Mouse (Mus musculus): ENCODE results near the gene Olfr402. TPM values are rescaled to one million over a fixed set of nuclear protein-coding genes. Genes with fewer than 3 reads are reported as not detected.
"Not testable (repeated sequence)": the region's sequence is repeated elsewhere in the genome, so short reads cannot be mapped to it uniquely, and the experiment has no call there.

The Olfr402 gene
- total and polyA plus RNA-seq, 3 experiments = not detected

DNA sequence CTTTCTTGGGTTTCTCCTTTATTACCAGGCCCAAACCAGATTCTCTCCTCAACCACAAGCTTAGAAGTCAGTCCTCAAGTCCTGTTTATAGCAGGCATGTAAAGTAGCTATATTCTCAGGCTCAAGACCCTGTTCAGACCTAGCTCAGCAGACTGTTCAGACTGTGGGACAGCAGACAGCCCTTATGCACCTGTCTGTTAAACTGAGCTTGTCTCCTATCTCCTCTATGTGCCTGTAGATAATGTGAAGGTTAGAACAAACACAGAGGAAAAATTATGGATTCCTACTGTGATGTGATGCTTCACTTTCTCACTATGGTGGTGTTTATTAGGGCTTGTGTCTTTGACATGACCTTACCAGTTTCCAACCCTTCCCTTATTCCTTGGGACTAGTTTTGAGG lies 39.9 kb upstream of the Olfr402 start, which contains the start of gene Olfr401:
TSS of gene Olfr401 (plus strand) at position 301 of the 400 bp plus-strand sequence.
- no peak within 1 kb of the TSS for H3K4me3 ChIP-seq (ENCODE audit: control insufficient read depth in 1 of 2, insufficient read depth in 1 of 2, low read depth in 2 of 2, low read length in 2 of 2)
- H3K79me2 ChIP-seq (ENCODE audit: control insufficient read depth, insufficient read depth, low read length, poor library complexity) = no peaks in the 10 kb centered on the region
- no peaks in the 10 kb centered on the region for H3K27me3 ChIP-seq (ENCODE audit: control insufficient read depth in 1 of 2, insufficient read depth in 2 of 2, low read length in 2 of 2)
- no peaks in the 10 kb centered on the region for H3K9me3 ChIP-seq (replicated peaks; ENCODE audit: insufficient read depth, low read length)
- no peak for DNase-seq (ENCODE audit: low read depth, low spot score)
- TF ChIP-seq POLR2AphosphoS2 (IDR thresholded peaks at IDR 0.05; ENCODE audit: low read length) = no peak
- TF ChIP-seq MAZ (IDR thresholded peaks at IDR 0.05; ENCODE audit: low read depth, low read length) = no peak
- no peak for TF ChIP-seq TAL1 (IDR thresholded peaks at IDR 0.05; ENCODE audit: low read length)
- no peak for TF ChIP-seq UBTF (IDR thresholded peaks at IDR 0.05; ENCODE audit: borderline replicate concordance, insufficient read depth, low read depth, low read length)
- H3K36me3 ChIP-seq (ENCODE audit: control insufficient read depth in 1 of 2, insufficient read depth in 2 of 2, low read length in 2 of 2) = no peaks in the 10 kb centered on the region
- no peak within 1 kb of the TSS for H3K27ac ChIP-seq (ENCODE audit: control insufficient read depth, low read depth, low read length)
- H3K9ac ChIP-seq (ENCODE audit: control insufficient read depth, low read depth, low read length, poor library complexity, severe bottlenecking) = no peak within 1 kb of the TSS
- no peaks in the 10 kb centered on the region for H3K4me1 ChIP-seq (ENCODE audit: control insufficient read depth in 1 of 2, insufficient read depth in 2 of 2, low read length in 2 of 2)

- not testable (repeated sequence) for DNase-seq (ENCODE audit: low read depth, low spot score); H3K36me3 ChIP-seq (ENCODE audit: control insufficient read depth in 1 of 2, insufficient read depth in 2 of 2, low read length in 2 of 2); H3K9ac ChIP-seq (ENCODE audit: control insufficient read depth, low read depth, low read length, poor library complexity, severe bottlenecking); H3K4me3 ChIP-seq (ENCODE audit: control insufficient read depth in 1 of 2, insufficient read depth in 1 of 2, low read depth in 2 of 2, low read length in 2 of 2); H3K4me1 ChIP-seq (ENCODE audit: control insufficient read depth in 1 of 2, insufficient read depth in 2 of 2, low read length in 2 of 2); H3K27me3 ChIP-seq (ENCODE audit: control insufficient read depth in 1 of 2, insufficient read depth in 2 of 2, low read length in 2 of 2); H3K79me2 ChIP-seq (ENCODE audit: control insufficient read depth, insufficient read depth, low read length, poor library complexity); H3K27ac ChIP-seq (ENCODE audit: control insufficient read depth, low read depth, low read length); H3K9me3 ChIP-seq (replicated peaks; ENCODE audit: insufficient read depth, low read length)
Measured at GRCm38 (mm10) chr11:74140001-74140400, 13.3 kb upstream of the Olfr402 start.

DNA sequence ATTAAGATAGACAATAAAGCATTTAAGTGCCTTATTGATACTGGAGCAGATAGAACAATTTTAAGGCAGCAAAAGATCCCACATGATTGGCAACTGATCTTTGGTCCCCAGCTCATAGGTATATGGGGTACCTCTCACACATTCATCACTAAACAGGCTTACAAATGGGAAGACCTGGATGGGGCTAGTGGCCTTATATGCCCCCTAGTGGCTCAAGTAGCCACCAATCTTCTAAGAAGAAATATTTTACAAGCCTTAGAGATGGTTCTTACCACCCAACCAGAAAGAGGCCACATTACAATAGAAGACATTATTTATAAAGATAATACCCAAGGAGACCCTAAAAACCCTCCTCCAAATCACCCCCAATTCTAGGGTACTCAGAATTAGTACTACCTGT lies 7.5 kb upstream of the Olfr402 start:
- no peaks in the 10 kb centered on the region for H3K9me3 ChIP-seq (replicated peaks; ENCODE audit: insufficient read depth, low read length)
- no peaks in the 10 kb centered on the region for H3K27me3 ChIP-seq (ENCODE audit: control insufficient read depth in 1 of 2, insufficient read depth in 2 of 2, low read length in 2 of 2)
- no peak overlapping the region for H3K4me3 ChIP-seq (ENCODE audit: control insufficient read depth in 1 of 2, insufficient read depth in 1 of 2, low read depth in 2 of 2, low read length in 2 of 2)
- H3K4me1 ChIP-seq (ENCODE audit: control insufficient read depth in 1 of 2, insufficient read depth in 2 of 2, low read length in 2 of 2) = no peaks in the 10 kb centered on the region
- no peak overlapping the region for H3K27ac ChIP-seq (ENCODE audit: control insufficient read depth, low read depth, low read length)
- no peaks in the 10 kb centered on the region for H3K36me3 ChIP-seq (ENCODE audit: control insufficient read depth in 1 of 2, insufficient read depth in 2 of 2, low read length in 2 of 2)
- no peaks in the 10 kb centered on the region for H3K79me2 ChIP-seq (ENCODE audit: control insufficient read depth, insufficient read depth, low read length, poor library complexity)
- H3K9ac ChIP-seq (ENCODE audit: control insufficient read depth, low read depth, low read length, poor library complexity, severe bottlenecking) = no peak overlapping the region
- TF ChIP-seq MYC (IDR thresholded peaks at IDR 0.05; ENCODE audit: low read depth, low read length) = no peak
- TF ChIP-seq GATA1 (IDR thresholded peaks at IDR 0.05; ENCODE audit: low read depth, low read length) = no peak
- TF ChIP-seq EP300 (IDR thresholded peaks at IDR 0.05; ENCODE audit: low read depth in 1 of 2, low read length in 2 of 2) = no peak
- no peak for TF ChIP-seq MAZ (IDR thresholded peaks at IDR 0.05; ENCODE audit: low read depth, low read length)
- no peak for TF ChIP-seq NELFE (IDR thresholded peaks at IDR 0.05; ENCODE audit: low read depth, low read length)
- no peak for TF ChIP-seq TBP (IDR thresholded peaks at IDR 0.05; ENCODE audit: low read depth, low read length)
- no peak for TF ChIP-seq USF1 (IDR thresholded peaks at IDR 0.05; ENCODE audit: low read depth, low read length)
- TF ChIP-seq ZMIZ1 (IDR thresholded peaks at IDR 0.05; ENCODE audit: low read depth, low read length) = no peak
- no peak for DNase-seq (ENCODE audit: low read depth, low spot score)
